ENCODE assay signal across 7 mouse cellular contexts in genomic region chr10:3831597-3832351, GRCm38 (mm10).
DNase-seq lines count a peak whose midpoint lies in the region; ATAC-seq and TF ChIP-seq lines count a peak whose summit lies in the region.

No protein-coding gene starts in this region.

- H3K4me3 ChIP-seq in neural tube, embryonic 14.5 days (ENCODE audit: low read depth, low read length): no peak overlapping the region
- H3K4me3 ChIP-seq in intestine, embryonic 15.5 days (replicated peaks): no peak overlapping the region
- peak overlapping the region; percentile 31 for H3K4me3 ChIP-seq in lung, adult 2 months (replicated peaks; ENCODE audit: extremely low read depth, low read depth, low read length)

- H3K4me2 ChIP-seq in neural tube, embryonic 14.5 days (ENCODE audit: low read depth, low read length): no peak overlapping the region
- H3K4me2 ChIP-seq in intestine, embryonic 15.5 days (replicated peaks): no peak overlapping the region

- ATAC-seq in neural tube, embryonic 14.5 days (ENCODE audit: low read depth): peak; percentile 25; the same call in 1 of the 2 replicates
- peak; percentile 50 for ATAC-seq in intestine, embryonic 15.5 days
- no peak for ATAC-seq in inflammation-experienced regulatory T-cells, adult 6 months

- H3K9ac ChIP-seq in neural tube, embryonic 14.5 days (replicated peaks; ENCODE audit: low read depth, low read length): no peak overlapping the region
- no peak overlapping the region for H3K9ac ChIP-seq in intestine, embryonic 15.5 days

- H3K4me1 ChIP-seq in neural tube, embryonic 14.5 days (ENCODE audit: control insufficient read depth, insufficient read depth, low read length): no peaks in the 10 kb centered on the region
- H3K4me1 ChIP-seq in intestine, embryonic 15.5 days (replicated peaks): no peaks in the 10 kb centered on the region
- H3K4me1 ChIP-seq in lung, adult 2 months (ENCODE audit: control insufficient read depth, insufficient read depth, low read length): peaks cover 2% of the 10 kb centered on the region; the same call in 1 of the 2 replicates

- no peaks in the 10 kb centered on the region for H3K27me3 ChIP-seq in neural tube, embryonic 14.5 days (ENCODE audit: control insufficient read depth, insufficient read depth, low read length)
- H3K27me3 ChIP-seq in intestine, embryonic 15.5 days (replicated peaks): no peaks in the 10 kb centered on the region

- DNase-seq in neural tube, embryonic 10.5 days (ENCODE audit: extremely low spot score, low spot score): no peak
- no peak for DNase-seq in lung, adult 2 months
- no peak for DNase-seq in retina, postnatal 1 day
- no peak for DNase-seq in right cerebral cortex, postnatal 14 days

- 67% methylated on average over 11 of the region's 11 CpGs for WGBS in neural tube, embryonic 14.5 days
- WGBS in intestine, embryonic 15.5 days: 78% methylated on average over 11 of the region's 11 CpGs
- 46% methylated on average over 11 of the region's 11 CpGs for WGBS in lung, adult 2 months

- TF ChIP-seq CTCF in lung, adult 2 months (IDR thresholded peaks at IDR 0.05; ENCODE audit: insufficient read depth, low read length): no peak

- H3K27ac ChIP-seq in neural tube, embryonic 14.5 days (ENCODE audit: low read depth, low read length): no peak overlapping the region
- H3K27ac ChIP-seq in intestine, embryonic 15.5 days: no peak overlapping the region

- H3K36me3 ChIP-seq in neural tube, embryonic 14.5 days (ENCODE audit: control insufficient read depth, insufficient read depth, low read length): no peaks in the 10 kb centered on the region
- H3K36me3 ChIP-seq in intestine, embryonic 15.5 days: no peaks in the 10 kb centered on the region

- TF ChIP-seq POLR2A in lung, adult 2 months (IDR thresholded peaks at IDR 0.05; ENCODE audit: borderline replicate concordance, extremely low read depth, low read depth, low read length): no peak

- no peaks in the 10 kb centered on the region for H3K9me3 ChIP-seq in neural tube, embryonic 14.5 days (ENCODE audit: control insufficient read depth, low read length)
- H3K9me3 ChIP-seq in intestine, embryonic 15.5 days: no peaks in the 10 kb centered on the region
